Mouse (Mus musculus): ENCODE measurements around the gene Espn.

GRCm38 (mm10) chr4:152124361-152124961 lies 27.7 kb downstream of the Espn start:
- no peak for TF ChIP-seq CTCF (IDR thresholded peaks at IDR 0.05; ENCODE audit: low read depth, low read length)
- TF ChIP-seq EP300 (IDR thresholded peaks at IDR 0.05; ENCODE audit: insufficient read depth, low read depth, low read length), result no peak
- TF ChIP-seq POLR2A (IDR thresholded peaks at IDR 0.05; ENCODE audit: insufficient read depth, low read length), result no peak
